Mouse (Mus musculus) E14TG2a.4 (cell line): ENCODE data around the gene B230118H07Rik.

Experiments
- CTCF ChIP-seq: conservative IDR thresholded peaks from 2 replicates; pipeline ENCODE4 v1.5.1; 2014; ENCODE audit warnings: low read length
- NANOG ChIP-seq: IDR thresholded peaks from 2 replicates; pipeline ENCODE4 v1.6.1; 2014; ENCODE audit warnings: borderline replicate concordance, low read length, mixed read lengths
- POU5F1 ChIP-seq: IDR thresholded peaks from 2 replicates; pipeline ENCODE4 v1.6.1; 2014; ENCODE audit warnings: low read length, borderline replicate concordance

DNA sequence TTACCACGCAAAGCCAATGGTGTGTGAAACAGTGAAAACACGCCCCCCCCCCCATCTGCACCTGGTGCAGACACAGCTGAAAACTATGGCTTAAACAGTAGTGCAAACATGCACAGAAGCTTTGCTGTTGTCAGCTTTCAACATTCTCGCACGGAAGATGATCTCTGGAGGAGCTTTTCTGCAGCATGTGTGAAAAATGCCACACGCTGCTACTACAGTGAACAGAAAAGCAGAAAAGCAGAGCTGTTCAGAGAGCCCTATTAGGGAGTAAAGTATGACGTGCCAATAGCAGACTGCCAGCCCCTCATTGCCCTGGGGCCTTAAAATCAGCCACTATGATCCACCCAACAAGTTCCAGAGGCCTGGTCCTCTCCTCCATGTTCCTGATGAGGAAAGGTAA is 86.1 kb downstream of the B230118H07Rik start:
- TF ChIP-seq CTCF = no peak
- TF ChIP-seq POU5F1 = no peak
- TF ChIP-seq NANOG = no peak
